Mouse (Mus musculus) lung, postnatal 0 days (tissue): ENCODE data around the gene Soat1.

ENCODE experiments used
- CTCF ChIP-seq: IDR thresholded peaks from 2 replicates; pipeline ENCODE4 v1.5.1; 2016; ENCODE audit warnings: antibody characterized with exemption, mild to moderate bottlenecking
- EP300 ChIP-seq: IDR thresholded peaks from 2 replicates; pipeline ENCODE4 v1.6.1; 2016; ENCODE audit warnings: antibody characterized with exemption, mild to moderate bottlenecking, control low read depth

GRCm38 (mm10) chr1:156393148-156393547, 81.0 kb downstream of the Soat1 start:
- no peak for TF ChIP-seq CTCF
- TF ChIP-seq EP300 = no peak
